Mouse (Mus musculus) cortical plate, adult 2 months (tissue): Measurements from ENCODE around the gene St6galnac5. TPM values are rescaled to one million over a fixed set of nuclear protein-coding genes. Genes with fewer than 3 reads are reported as not detected.

Experiments
- H3K27ac ChIP-seq: fragments of 200-500 bp; 2 replicates; pipeline ENCODE4 v1.5.1; 2012; ENCODE audit warnings: low read length, control low read depth, inconsistent platforms; ENCODE audit not compliant: insufficient read depth
- H3K4me1 ChIP-seq: fragments of 200-500 bp; 2 replicates; pipeline ENCODE4 v1.6.1; 2011; ENCODE audit warnings: low read length; ENCODE audit not compliant: control insufficient read depth, insufficient read depth
- H3K4me3 ChIP-seq: fragments of 200-500 bp; 2 replicates; pipeline ENCODE4 v1.5.1; 2011; ENCODE audit warnings: mild to moderate bottlenecking, low read length, control low read depth; ENCODE audit not compliant: insufficient read depth
- CTCF ChIP-seq: fragments of 200-500 bp; IDR thresholded peaks from 2 replicates; pipeline ENCODE4 v1.5.1; 2011; ENCODE audit warnings: mild to moderate bottlenecking, control low read depth, low read length; ENCODE audit not compliant: insufficient read depth; ENCODE audit errors: extremely low read depth
- POLR2A ChIP-seq: fragments of 200-500 bp; IDR thresholded peaks from 2 replicates; pipeline ENCODE4 v1.6.1; 2011; ENCODE audit warnings: mild to moderate bottlenecking, low read length, control low read depth; ENCODE audit not compliant: insufficient read depth; ENCODE audit errors: extremely low read depth
- polyA plus RNA-seq: library from polyadenylated mRNA; depleted of rRNA; stranded (reverse); fragments of >200 nt; gene quantifications from 2 replicates; pipeline ENCODE4 v1.2.3, GENCODE M21; 2012

The St6galnac5 gene
- polyA plus RNA-seq, 1 experiment = 28.7 TPM

DNA sequence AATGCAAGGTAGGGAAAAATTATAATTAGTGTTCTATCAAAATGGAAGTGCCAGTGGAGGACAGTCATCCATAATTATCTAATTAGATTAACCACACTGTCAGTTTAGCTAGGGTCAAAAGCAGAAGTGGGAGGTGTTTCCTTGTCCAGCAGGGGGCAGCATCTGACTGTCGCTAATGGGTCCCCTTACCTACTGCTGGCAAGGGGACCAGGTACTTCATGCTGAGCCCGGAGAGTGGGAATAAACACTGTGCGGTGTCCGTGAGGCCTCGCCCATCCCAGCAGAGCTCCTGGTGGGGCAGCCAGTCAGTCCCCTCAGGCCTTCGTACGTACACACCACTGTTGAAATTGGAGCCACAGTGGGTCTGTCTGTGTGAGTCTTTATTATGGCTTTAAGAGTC is 198.3 kb downstream of the St6galnac5 start:
- Histone ChIP-seq H3K27ac (no peak overlapping the region), H3K4me3 (no peak overlapping the region), H3K4me1 (no peaks in the 10 kb centered on the region)
- TF ChIP-seq POLR2A (no peak), CTCF (peak; percentile 83)

DNA sequence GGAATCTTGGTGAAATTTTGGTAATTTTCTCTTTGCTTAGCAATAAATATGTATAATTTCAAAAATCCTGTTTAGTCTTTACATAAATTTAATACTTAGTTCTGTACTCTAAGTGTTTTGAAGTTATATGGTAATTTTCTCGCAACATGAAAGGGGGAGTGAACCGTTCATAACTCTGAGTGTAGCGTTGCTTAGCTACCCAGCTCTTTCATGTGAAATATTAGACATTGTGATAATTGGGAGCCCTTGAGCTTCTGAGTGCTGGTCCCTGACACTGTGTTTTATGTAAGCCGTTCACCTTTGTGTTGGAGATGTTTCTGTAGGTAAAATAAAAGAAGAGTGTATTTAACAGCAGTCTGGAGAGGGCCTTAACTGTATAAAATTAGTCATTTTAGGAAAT is 202.2 kb downstream of the St6galnac5 start:
- no peaks in the 10 kb centered on the region for H3K4me1 ChIP-seq
- TF ChIP-seq POLR2A (no peak), CTCF (no peak)
- no peak overlapping the region for H3K27ac ChIP-seq

DNA sequence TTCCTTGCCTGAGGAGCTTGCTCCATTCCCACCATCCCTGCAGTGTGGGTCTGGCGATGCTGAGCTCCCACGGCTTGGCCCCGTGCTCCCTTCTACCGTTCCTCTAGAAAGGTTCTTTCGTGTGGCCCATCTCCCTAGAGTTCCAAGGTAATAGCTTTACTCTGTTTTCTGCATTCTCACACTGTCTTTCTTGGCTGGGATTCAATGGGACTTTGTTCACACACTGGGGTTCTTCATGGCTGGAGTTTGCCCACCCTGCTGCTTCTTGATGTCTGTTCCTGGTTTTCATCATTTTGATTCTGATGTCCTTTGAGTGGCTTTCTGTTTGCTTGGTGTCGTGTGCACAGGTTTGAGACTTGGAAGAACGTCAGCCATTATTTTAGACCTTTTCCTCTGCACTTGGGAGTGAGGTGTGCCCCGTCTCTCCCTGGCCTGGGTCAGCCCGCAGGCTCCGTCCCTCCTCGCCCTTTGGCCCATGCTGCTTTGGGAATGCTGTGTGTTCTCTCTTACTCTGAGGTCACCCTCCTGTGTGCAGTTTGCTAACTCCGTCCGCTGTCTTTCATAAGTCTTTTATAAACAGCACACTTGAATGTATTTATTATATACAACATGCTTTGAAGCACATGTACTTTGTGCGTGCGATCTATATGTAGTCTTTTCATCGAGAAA is 205.0 kb downstream of the St6galnac5 start:
- no peak overlapping the region for H3K27ac ChIP-seq
- H3K4me3 ChIP-seq = no peak overlapping the region
- no peak for TF ChIP-seq POLR2A
- no peak for TF ChIP-seq CTCF
- no peaks in the 10 kb centered on the region for H3K4me1 ChIP-seq

More for the DNA sequence above, 202.2 kb downstream of the St6galnac5 start:
- no peak overlapping the region for H3K4me3 ChIP-seq

GRCm38 (mm10) chr3:152776363-152776762 is 205.7 kb downstream of the St6galnac5 start:
- Histone ChIP-seq H3K27ac (no peak overlapping the region), H3K4me3 (no peak overlapping the region), H3K4me1 (no peaks in the 10 kb centered on the region)
- TF ChIP-seq CTCF (no peak), POLR2A (no peak)

GRCm38 (mm10) chr3:152770056-152770455 is 212.0 kb downstream of the St6galnac5 start:
- no peak overlapping the region for H3K27ac ChIP-seq

GRCm38 (mm10) chr3:152767485-152767884 is 214.6 kb downstream of the St6galnac5 start:
- Histone ChIP-seq H3K4me1 (no peaks in the 10 kb centered on the region), H3K27ac (no peak overlapping the region), H3K4me3 (no peak overlapping the region)
- no peak for TF ChIP-seq POLR2A
- TF ChIP-seq CTCF = no peak

More at GRCm38 (mm10) chr3:152770056-152770455, 212.0 kb downstream of the St6galnac5 start:
- H3K4me1 ChIP-seq = no peaks in the 10 kb centered on the region
- TF ChIP-seq POLR2A (no peak), CTCF (no peak)
- no peak overlapping the region for H3K4me3 ChIP-seq
